Mouse (Mus musculus): ENCODE results near the gene Arpc3.

DNA sequence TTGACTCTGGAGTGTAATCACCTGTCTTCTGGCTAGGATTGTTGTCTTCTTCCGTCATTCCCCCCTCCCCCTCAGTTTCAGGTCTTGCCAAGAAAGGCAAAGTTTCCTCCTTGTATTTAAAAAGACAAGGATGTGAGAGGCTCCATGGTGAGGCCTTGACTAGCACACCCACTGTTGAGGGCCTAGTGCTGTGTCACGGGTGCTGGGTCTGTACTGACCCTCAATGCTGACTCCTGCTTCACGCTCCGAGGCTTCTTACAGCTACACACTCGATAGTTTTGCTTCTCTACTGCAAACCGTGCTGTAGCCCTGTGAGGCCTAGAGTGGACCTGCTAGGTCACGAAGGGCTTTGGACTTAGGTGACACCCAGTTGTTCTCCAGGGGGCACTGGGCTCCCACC lies 60.5 kb downstream of the Arpc3 start:
- TF ChIP-seq CTCF (IDR thresholded peaks at IDR 0.05; ENCODE audit: insufficient read depth, low read length) (no peak), POLR2A (IDR thresholded peaks at IDR 0.05; ENCODE audit: borderline replicate concordance, extremely low read depth, low read depth, low read length) (no peak)

Data from lung, adult 2 months (tissue).